Mouse (Mus musculus) embryo, embryonic 11.5 days (tissue): ENCODE data around the gene Gm6760.

Source experiments
- DNase-seq: peaks from one replicate; pipeline ENCODE4 v3.0.0-alpha.2; 2012; ENCODE audit warnings: low read depth, low spot score

Gene Gm6760

GRCm38 (mm10) chrX:64152098-64152497 is at the start of gene Gm6760:
Gm6760 (minus strand) TSS chrX:64152198.
- no peak for DNase-seq

GRCm38 (mm10) chrX:64181246-64181645 is 29.2 kb upstream of the Gm6760 start:
- no peak for DNase-seq

- DNase-seq = no peak
Observed at GRCm38 (mm10) chrX:64173248-64173647, 21.2 kb upstream of the Gm6760 start, which contains the start of gene 3830417A13Rik. 3830417A13Rik (plus strand) TSS chrX:64173548.
